Mouse (Mus musculus) MN1 (cell line): ENCODE results near the gene Ugt1a9.
"Not testable (repeated sequence)": the region's sequence is repeated elsewhere in the genome, so short reads cannot be mapped to it uniquely, and the experiment has no call there.

Source experiments
- DNase-seq: peaks from one replicate; pipeline ENCODE4 v3.0.0-alpha.2; 2016; ENCODE audit warnings: low spot score

Gene Ugt1a9

DNA sequence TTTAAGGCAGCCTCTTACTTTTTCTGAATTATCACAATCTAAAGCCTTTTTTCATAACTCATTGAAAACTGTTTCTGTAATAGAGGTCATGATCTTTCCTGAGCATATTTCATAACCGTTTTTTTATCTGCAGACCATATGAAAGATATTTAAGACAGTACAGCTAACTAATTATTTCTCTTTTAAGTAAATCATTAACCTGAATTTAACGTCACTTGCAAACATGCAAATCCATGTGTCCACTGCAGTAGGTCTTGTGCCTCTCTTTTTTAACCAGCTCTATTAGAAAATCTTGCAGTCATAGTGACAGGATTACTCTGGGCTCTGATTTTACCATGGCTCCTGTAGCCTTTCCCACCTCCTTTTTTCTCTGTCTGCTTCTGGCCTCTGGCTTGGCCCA, at the start of gene Ugt1a9:
Gene Ugt1a9, plus strand, starts transcription at position 306 of the 400 bp plus-strand sequence.
- DNase-seq = no peak

- not testable (repeated sequence) for DNase-seq
Observed at GRCm38 (mm10) chr1:88025244-88025643, 45.4 kb upstream of the Ugt1a9 start.

DNA sequence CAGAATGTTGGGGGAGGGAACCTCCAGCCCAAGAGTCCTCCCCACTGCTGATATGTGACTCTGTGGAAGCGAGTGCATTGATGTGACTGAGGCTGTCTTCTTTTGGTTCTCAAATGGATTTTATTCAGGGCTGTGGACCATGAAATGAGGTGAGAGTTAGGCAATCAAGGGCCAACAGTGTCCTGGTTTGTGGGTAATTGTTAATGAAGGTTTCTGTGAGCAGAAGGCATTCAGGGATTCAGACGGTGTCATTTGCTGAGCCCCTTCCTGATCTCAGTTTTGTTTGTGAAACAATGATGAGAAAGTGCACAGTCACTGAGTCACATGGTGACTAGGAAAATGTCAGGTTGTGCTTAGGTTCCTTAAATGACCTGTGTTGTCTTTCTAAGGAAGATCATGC, 27.6 kb upstream of the Ugt1a9 start:
- not testable (repeated sequence) for DNase-seq

DNA sequence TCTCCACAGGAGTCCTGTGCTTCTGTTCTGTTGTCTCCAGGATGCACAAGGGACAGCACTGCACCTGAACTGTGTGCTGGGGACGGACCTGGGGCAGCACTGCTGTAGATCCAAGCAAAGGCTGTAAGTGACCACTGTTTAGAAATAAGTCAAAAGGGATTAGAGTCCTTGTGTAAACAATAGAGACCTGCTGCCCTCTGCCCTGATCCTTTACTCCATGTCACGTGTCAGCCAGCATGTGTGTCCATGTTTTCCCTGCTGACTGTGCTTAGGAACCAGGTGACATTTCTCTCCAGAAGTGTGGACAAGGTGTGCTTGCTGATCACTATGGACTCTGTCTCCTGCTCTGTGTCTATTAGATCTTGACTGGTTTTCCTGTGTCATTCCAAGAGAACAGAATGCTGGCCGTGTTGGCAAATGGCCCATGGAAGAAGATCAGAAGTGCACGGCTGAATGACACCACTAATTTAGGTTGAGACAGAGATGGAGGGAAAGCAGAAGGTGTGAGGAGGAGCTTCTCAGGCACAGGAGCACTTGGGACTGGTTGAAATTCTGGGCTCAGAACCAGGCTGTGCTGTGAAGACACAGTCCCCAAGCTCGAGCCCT, 25.7 kb upstream of the Ugt1a9 start:
- DNase-seq = not testable (repeated sequence)

DNA sequence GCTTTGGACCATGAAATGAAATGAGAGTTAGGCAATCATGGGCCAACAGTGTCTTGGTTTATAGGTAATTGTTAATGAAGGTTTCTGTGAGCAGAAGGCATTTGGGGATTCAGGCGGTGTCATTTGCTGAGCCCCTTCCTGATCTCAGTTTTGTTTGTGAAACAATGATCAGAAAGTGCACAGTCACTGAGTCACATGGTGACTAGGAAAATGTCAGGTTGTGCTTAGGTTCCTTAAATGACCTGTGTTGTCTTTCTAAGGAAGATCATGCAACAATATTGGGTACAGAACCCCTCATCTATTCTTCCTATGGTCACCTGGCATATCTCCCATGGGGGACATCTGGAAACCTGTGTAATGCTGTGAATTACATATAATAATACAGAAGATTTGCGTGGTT, 23.2 kb upstream of the Ugt1a9 start:
- DNase-seq = not testable (repeated sequence)

- DNase-seq = no peak
Observed at GRCm38 (mm10) chr1:88055088-88055487, 15.5 kb upstream of the Ugt1a9 start, which contains the start of gene Ugt1a10. TSS of gene Ugt1a10 (plus strand) at chr1:88055388.

DNA sequence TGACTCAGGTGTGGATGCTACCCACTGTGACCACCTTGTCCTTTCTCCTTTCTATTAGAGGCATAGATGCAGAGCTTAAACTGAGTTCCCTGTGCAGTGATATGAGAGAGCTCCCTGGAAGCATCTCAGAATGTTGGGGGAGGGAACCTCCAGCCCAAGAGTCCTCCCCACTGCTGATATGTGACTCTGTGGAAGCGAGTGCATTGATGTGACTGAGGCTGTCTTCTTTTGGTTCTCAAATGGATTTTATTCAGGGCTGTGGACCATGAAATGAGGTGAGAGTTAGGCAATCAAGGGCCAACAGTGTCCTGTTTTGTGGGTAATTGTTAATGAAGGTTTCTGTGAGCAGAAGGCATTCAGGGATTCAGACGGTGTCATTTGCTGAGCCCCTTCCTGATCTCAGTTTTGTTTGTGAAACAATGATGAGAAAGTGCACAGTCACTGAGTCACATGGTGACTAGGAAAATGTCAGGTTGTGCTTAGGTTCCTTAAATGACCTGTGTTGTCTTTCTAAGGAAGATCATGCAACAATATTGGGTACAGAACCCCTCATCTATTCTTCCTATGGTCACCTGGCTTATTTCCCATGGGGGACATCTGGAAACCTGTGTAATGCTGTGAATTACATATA, 4.0 kb upstream of the Ugt1a9 start:
- DNase-seq = not testable (repeated sequence)

DNA sequence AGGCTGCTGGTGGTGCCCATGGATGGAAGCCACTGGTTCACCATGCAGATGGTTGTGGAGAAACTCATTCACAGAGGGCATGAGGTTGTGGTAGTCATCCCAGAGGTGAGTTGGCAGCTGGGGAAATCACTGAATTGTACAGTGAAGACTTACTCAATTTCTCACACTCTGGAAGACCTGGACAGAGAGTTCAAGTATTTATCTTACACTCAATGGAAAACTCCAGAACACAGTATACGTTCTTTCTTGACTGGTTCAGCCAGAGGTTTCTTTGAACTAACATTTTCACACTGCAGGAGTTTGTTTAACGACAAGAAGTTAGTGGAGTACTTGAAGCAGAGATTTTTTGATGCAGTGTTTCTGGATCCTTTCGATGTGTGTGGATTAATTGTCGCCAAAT, 302 bp downstream of the Ugt1a9 start:
- no peak for DNase-seq

DNA sequence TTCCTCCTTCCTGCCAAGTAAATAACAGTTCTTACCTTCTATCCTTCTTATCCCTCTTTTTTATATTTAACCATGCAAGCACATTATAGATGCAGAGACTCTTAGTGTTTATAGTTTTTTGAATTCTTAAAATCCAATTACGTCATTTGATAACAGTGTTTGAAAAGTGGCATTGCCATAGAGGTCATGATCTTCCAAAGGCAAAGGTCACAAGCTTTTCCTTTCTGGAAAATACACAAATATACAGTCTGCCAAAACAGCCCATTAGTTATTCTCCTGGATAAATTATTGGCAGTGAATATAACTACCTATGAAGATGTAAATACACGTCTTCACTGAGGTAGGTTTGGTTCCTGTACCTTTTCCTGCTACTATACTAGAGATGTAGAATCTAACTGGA, 3.9 kb downstream of the Ugt1a9 start:
- no peak for DNase-seq

DNA sequence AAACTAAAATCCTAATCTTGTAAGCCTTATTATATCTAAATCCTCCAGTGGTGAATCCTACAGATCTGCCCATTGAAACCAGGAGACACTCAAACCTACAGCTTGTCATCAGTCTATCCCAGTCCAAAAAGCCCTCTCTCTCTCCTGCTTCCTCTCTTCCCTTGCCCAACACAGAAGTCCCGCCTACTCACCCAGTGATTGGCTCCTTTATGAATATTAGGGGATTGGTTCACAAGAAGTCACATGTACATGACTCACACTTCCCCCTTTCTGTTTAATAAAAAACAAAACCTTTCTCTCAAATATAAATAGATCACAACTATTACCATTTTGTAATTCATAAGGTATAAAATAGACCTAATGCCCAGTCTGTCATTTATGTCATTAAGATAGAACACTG, 6.5 kb downstream of the Ugt1a9 start:
- no peak for DNase-seq

DNA sequence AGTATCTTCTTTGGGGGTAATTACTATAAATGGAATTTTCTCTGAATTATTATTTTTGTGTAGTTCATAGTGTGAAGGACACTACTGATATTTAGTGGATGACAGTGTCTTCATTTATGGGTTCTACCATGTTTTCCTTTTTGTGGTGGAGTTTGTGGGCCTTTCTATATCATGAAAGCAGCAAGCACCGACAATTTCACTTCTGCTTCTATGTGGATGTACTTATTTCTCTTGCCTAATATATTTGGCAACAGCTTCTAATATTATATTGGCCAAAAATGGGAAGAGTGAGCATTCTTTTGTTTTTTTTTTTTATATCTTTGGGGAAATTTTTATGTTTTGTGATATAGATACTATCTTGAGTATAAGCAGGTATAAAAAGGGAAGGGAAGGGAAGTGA, 11.1 kb downstream of the Ugt1a9 start:
- no peak for DNase-seq

- DNase-seq = no peak
Observed at GRCm38 (mm10) chr1:88086125-88086524, 15.5 kb downstream of the Ugt1a9 start.

GRCm38 (mm10) chr1:88087513-88087912, 16.9 kb downstream of the Ugt1a9 start, which contains the start of gene Ugt1a8:
TSS of gene Ugt1a8 (plus strand) at chr1:88087813.
- DNase-seq = no peak

- no peak for DNase-seq
Observed at GRCm38 (mm10) chr1:88092341-88092740, 21.7 kb downstream of the Ugt1a9 start.

- DNase-seq = not testable (repeated sequence)
Observed at GRCm38 (mm10) chr1:88094270-88094676, 23.7 kb downstream of the Ugt1a9 start.

- DNase-seq = no peak
Observed at GRCm38 (mm10) chr1:88094941-88095492, 24.4 kb downstream of the Ugt1a9 start, which contains the start of gene Ugt1a7c. TSS of gene Ugt1a7c (plus strand) at chr1:88095062.

DNA sequence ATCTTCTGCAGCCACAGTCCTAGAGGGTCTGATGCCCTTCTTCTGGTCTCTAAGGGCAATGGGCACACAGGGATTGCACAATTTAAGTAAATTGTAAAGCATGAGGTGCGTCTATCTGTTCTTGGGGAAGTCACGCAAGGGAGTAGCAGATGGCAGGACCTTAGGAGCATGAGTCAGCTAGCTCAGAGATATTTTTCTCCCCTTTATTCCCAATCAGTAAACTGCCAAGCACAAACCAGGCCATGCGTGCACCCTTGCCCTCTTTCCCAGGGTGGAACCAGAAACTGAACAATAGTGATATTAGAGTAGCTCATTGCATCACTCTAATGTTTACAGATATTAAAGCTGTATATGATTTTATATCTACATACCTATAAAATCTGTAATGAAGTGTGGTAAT, 27.9 kb downstream of the Ugt1a9 start:
- not testable (repeated sequence) for DNase-seq

DNA sequence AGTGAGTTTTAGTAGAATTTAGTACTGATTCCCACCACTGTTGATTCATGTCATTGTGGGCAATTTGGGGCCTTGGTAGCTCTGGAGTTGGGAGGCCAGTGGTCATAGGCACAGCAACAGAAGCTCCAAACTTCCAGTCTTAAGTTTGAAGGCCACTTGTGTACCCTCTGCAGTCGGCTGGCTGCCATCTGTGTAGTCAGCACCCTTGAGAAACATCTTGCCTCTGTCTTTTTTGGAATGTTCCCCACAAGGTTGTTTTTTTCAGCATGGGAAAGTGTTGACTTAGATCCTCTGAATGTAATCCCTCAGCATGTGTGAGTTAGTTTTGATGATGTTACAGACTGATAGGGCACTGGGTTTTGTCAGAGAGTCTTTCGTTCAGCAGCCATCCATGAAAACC, 29.1 kb downstream of the Ugt1a9 start:
- not testable (repeated sequence) for DNase-seq

DNA sequence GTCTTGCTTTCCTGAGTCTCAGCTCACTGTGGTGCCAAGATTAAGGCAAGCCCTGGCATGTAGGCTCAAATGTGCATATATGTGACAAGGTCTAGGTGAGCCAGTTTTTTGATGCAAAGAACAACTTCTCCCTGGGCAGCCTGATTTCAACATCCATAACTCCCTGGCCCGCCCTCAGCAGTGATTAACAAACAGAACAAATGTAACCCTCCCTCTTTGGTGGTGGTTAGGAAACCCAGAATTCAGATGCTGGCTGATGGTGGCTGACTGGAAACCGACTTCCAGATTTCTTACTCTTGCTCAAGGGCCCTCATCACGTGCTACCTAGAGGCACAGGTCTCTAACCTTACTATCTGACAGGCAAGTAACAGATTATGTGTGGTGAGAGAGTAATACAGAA, 32.4 kb downstream of the Ugt1a9 start, which contains the start of gene Ugt1a6b:
Gene Ugt1a6b, plus strand, starts transcription at position 234 of the 400 bp plus-strand sequence.
- not testable (repeated sequence) for DNase-seq

DNA sequence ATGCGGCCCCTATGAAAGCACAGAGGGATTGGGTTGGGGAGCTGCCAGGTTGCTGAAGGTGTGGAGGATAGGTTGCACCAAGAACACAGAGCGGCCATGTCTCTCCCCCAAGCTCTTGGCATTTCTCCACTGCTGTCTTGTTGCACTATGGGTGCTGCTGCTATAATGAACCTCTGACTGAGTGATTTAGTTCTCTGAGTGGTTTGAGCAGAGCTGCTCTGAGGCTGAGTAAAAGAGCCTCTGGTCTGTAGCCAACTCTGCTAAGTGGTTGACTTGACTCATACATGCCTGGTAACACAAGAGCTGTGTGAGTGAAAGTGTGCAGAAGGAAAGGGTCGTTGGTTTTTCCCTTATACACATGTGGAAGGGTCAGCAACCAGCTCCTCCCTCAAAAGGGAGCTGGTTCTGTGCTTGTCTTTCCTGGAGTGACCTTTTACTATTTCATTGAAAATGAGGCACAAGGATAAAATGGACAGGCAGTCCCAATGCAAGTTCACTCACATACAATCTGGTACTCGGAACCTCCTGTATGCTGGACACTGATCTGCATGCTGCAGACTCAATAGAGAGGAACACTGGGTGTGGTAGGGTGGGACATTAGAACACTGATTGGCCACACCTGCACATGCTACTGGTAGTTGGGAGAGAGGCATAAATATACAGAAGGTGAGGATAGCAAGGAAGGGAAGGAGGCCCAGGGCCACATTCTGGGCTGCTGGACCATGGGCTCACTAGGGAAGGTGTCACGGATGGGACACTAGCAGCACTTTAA, 33.3 kb downstream of the Ugt1a9 start:
- not testable (repeated sequence) for DNase-seq

- no peak for DNase-seq
Observed at GRCm38 (mm10) chr1:88104667-88105430, 34.2 kb downstream of the Ugt1a9 start.

GRCm38 (mm10) chr1:88105656-88106055, 35.1 kb downstream of the Ugt1a9 start:
- no peak for DNase-seq
